Mouse (Mus musculus) brown adipose tissue, adult 24 weeks (tissue): Measurements from ENCODE around the gene Pten. TPM values are rescaled to one million over a fixed set of nuclear protein-coding genes. Genes with fewer than 3 reads are reported as not detected.
A peak's percentile ranks its signal among the peaks of the same experiment; 100 is the strongest.

Experiments
- H3K27ac ChIP-seq: fragments of 200-500 bp; replicated peaks from 2 replicates; pipeline ENCODE4 v1.5.1; 2012; ENCODE audit warnings: low read depth, mild to moderate bottlenecking, low read length
- H3K4me1 ChIP-seq: fragments of 200-500 bp; 2 replicates; pipeline ENCODE4 v1.6.1; 2012; ENCODE audit warnings: low read length, mixed read lengths; ENCODE audit not compliant: control insufficient read depth, insufficient read depth, insufficient read length
- H3K4me3 ChIP-seq: fragments of 200-500 bp; 2 replicates; pipeline ENCODE4 v1.5.1; 2012; ENCODE audit warnings: low read depth, mild to moderate bottlenecking, low read length, moderate library complexity; ENCODE audit not compliant: insufficient read depth
- polyA plus RNA-seq: library from polyadenylated mRNA; stranded (reverse); fragments of >200 nt; gene quantifications from 2 replicates; pipeline ENCODE4 v1.2.4, GENCODE M21; 2012; ENCODE audit not compliant: missing spikeins, insufficient read depth, insufficient read length

Gene Pten
- polyA plus RNA-seq, 1 experiment: 44.8 TPM

- Histone ChIP-seq H3K4me1 (peaks cover 5% of the 10 kb centered on the region; the same call in 1 of the 2 replicates), H3K4me3 (no peak overlapping the region), H3K27ac (peak overlapping the region; percentile 34; the same call in 1 of the 2 replicates)
Observed at GRCm38 (mm10) chr19:32737844-32738243, 19.5 kb upstream of the Pten start.

- Histone ChIP-seq H3K4me3 (no peak within 1 kb of the TSS), H3K4me1 (peaks cover 5% of the 10 kb centered on the region; the same call in 1 of the 2 replicates), H3K27ac (no peak within 1 kb of the TSS)
Observed at GRCm38 (mm10) chr19:32739686-32740085, 17.6 kb upstream of the Pten start, which contains the start of gene Atad1. TSS of gene Atad1 (minus strand) at chr19:32739786.

- H3K4me1 ChIP-seq: peaks cover 5% of the 10 kb centered on the region; the same call in 1 of the 2 replicates
- H3K27ac ChIP-seq: no peak overlapping the region
- no peak overlapping the region for H3K4me3 ChIP-seq
Observed at GRCm38 (mm10) chr19:32740641-32741345, 16.5 kb upstream of the Pten start.

- H3K27ac ChIP-seq: no peak overlapping the region
- H3K4me1 ChIP-seq: no peaks in the 10 kb centered on the region
- no peak overlapping the region for H3K4me3 ChIP-seq
Observed at GRCm38 (mm10) chr19:32749425-32749824, 7.9 kb upstream of the Pten start.

- Histone ChIP-seq H3K4me1 (no peaks in the 10 kb centered on the region), H3K4me3 (no peak overlapping the region), H3K27ac (no peak overlapping the region)
Observed at GRCm38 (mm10) chr19:32752357-32752756, 4.9 kb upstream of the Pten start.

GRCm38 (mm10) chr19:32753386-32753785 is 3.9 kb upstream of the Pten start:
- Histone ChIP-seq H3K4me3 (no peak overlapping the region), H3K27ac (no peak overlapping the region), H3K4me1 (no peaks in the 10 kb centered on the region)

- no peaks in the 10 kb centered on the region for H3K4me1 ChIP-seq
- H3K27ac ChIP-seq: no peak overlapping the region
- H3K4me3 ChIP-seq: no peak overlapping the region
Observed at GRCm38 (mm10) chr19:32754188-32755000, 2.9 kb upstream of the Pten start.

- Histone ChIP-seq H3K4me3 (peak overlapping the region; percentile 88), H3K4me1 (no peaks in the 10 kb centered on the region), H3K27ac (peak overlapping the region; percentile 99; the same call in 1 of the 2 replicates)
Observed at GRCm38 (mm10) chr19:32755104-32755791, 2.0 kb upstream of the Pten start.

GRCm38 (mm10) chr19:32755792-32756635 is 1.3 kb upstream of the Pten start:
- peak overlapping the region; percentile 88 for H3K4me3 ChIP-seq
- no peaks in the 10 kb centered on the region for H3K4me1 ChIP-seq
- H3K27ac ChIP-seq: peak overlapping the region; percentile 99

- Histone ChIP-seq H3K27ac (peak overlapping the region; percentile 92), H3K4me1 (no peaks in the 10 kb centered on the region; the same call in 1 of the 2 replicates), H3K4me3 (peak overlapping the region; percentile 88)
Observed at GRCm38 (mm10) chr19:32756636-32756899, 729 bp upstream of the Pten start.

- Histone ChIP-seq H3K27ac (peak overlapping the region; percentile 81), H3K4me3 (peak overlapping the region; percentile 98), H3K4me1 (no peaks in the 10 kb centered on the region; the same call in 1 of the 2 replicates)
Observed at GRCm38 (mm10) chr19:32757831-32758792, 815 bp downstream of the Pten start.

GRCm38 (mm10) chr19:32758793-32759161 is 1.5 kb downstream of the Pten start:
- peaks cover 1% of the 10 kb centered on the region; the same call in 1 of the 2 replicates for H3K4me1 ChIP-seq
- peak overlapping the region; percentile 81 for H3K27ac ChIP-seq
- peak overlapping the region; percentile 98 for H3K4me3 ChIP-seq

GRCm38 (mm10) chr19:32759357-32760024 is 2.2 kb downstream of the Pten start:
- Histone ChIP-seq H3K4me3 (peak overlapping the region; percentile 98), H3K4me1 (peaks cover 3% of the 10 kb centered on the region), H3K27ac (peak overlapping the region; percentile 52; the same call in 1 of the 2 replicates)
